Mouse (Mus musculus) gastrocnemius, adult 18-20 months (tissue): Measurements from ENCODE around the gene Usp35. TPM values are rescaled to one million over a fixed set of nuclear protein-coding genes. Genes with fewer than 3 reads are reported as not detected.

Source experiments
- total RNA-seq, 2 experiments: library from RNA; stranded (reverse); gene quantifications; 2 replicates each; pipeline ENCODE4 v1.2.3; 2021

The Usp35 gene
- total RNA-seq, 2 experiments from 2014 or later, result 0.31 to 0.43 TPM

Other genes starting within 250 kb of the Usp35 start
- 1 to 10 TPM; 4.1 to 4.4 TPM for gene Kctd21, start 307 bp upstream of the Usp35 start, total RNA-seq
- 1 to 10 TPM; 3.2 to 3.5 TPM for gene Alg8, start 39.6 kb upstream of the Usp35 start, total RNA-seq
- gene Ndufc2, start 68.0 kb upstream of the Usp35 start, total RNA-seq, result 100 to 1,000 TPM; 266 to 292 TPM
- 10 to 100 TPM; 15.3 to 19.5 TPM for gene Thrsp, start 85.7 kb upstream of the Usp35 start, total RNA-seq
- gene Kctd14, start 119.3 kb upstream of the Usp35 start, total RNA-seq, result under 1 TPM in 1 of 2 experiments, not detected in 1; 0.14 TPM
- 10 to 100 TPM; 23.7 to 26.4 TPM for gene Ints4, start 148.9 kb upstream of the Usp35 start, total RNA-seq
- 100 to 1,000 TPM; 125 to 130 TPM for gene Aamdc, start 247.5 kb upstream of the Usp35 start, total RNA-seq
- 10 to 100 TPM; 13.1 to 16.2 TPM for gene Rsf1, start 247.9 kb upstream of the Usp35 start, total RNA-seq